Mouse (Mus musculus): ENCODE data around the gene A830018L16Rik. TPM values are rescaled to one million over a fixed set of nuclear protein-coding genes. Genes with fewer than 3 reads are reported as not detected.

A830018L16Rik gene
- polyA plus RNA-seq (2012; rRNA removed), result 3.0 and 3.4 TPM in 2 replicates

GRCm38 (mm10) chr1:11413894-11414556, at the start of gene A830018L16Rik:
TSS of gene A830018L16Rik (plus strand) at chr1:11414105.

